Mouse (Mus musculus): ENCODE measurements at regions not wholly inside any gene's neighbourhood (a gene's known extent, or its start where the extent isn't known, plus 50 kb on each side); places are given as distances from the start of the nearest gene placed in this dataset.
A peak's percentile ranks its signal among the peaks of the same experiment; 100 is the strongest.
"Not testable (repeated sequence)": the region's sequence is repeated elsewhere in the genome, so short reads cannot be mapped to it uniquely, and the experiment has no call there.

DNA sequence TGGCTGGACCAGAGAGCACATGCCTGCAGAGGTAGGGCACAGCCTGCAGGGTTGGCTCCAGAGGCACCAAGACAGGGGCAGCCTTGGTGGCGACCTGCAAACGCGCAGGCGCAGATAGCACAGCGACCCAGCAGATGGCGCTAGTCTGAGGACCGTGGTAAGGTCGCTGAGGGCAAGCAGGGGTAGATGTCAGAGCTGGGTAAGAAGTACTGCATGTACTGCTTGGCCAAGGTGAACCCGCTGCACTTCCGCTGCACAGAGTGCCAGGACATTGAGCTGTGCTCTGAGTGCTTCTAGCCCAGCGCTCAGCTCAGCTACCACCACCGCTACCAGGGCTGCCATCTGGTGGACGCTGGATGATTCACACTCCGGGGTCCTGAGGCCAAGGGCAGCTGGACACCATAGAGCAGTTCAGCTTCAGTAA is 68.3 kb downstream of the Hsp90b1 start:
- intact Hi-C loops (cut with DNase I): loop anchor here (5.0 kb wide), 1 partner anchor 95 kb away; no protein-coding TSS in a partner anchor
- peak; percentile 64 to 68 for DNase-seq (ENCODE audit: low spot score in 2 of 2)

DNA sequence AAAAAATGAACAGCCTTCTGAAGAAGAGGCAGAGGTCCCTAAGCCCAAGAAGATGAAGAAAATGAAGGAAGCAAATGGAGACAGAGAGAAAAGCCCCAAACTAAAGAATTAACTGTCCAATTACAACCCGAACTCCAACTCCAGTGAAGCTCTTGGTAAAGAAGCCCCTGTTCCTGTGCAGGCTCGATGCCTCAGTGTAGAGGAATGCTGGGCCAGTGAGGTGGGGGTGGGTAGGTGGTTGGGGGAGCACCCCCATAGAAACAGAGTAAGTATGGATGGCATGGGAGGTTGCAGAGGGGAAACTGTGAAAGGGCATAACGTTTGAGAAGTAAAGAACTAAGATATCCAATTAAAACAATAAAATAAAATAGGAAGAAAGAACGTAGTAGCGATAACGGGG is 68.8 kb downstream of the Hsp90b1 start:
- intact Hi-C loops (cut with DNase I): loop anchor here (5.0 kb wide), 1 partner anchor 96 kb away; no protein-coding TSS in a partner anchor
- not testable (repeated sequence) for DNase-seq (ENCODE audit: low spot score in 2 of 2)

DNA sequence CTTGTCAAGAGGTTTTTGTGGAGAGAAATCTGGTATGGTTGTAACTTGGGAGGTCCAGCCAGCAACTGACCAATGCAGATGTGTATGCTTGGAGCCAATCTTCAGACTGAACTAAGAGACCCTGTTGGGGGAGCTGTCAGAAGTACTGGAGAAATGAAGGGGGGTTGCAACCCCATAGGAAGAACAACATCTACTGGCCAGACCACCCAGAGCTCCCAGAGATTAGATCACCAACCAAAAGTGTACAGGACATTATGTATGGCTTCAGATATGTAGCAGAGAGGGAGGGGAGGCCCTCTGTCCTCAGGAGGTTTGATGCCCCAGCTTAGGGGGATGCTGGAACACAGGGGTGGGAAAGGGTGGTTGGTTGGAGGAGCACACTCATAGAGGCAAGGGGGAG is 78.6 kb downstream of the Hsp90b1 start:
- intact Hi-C loops (cut with DNase I); DNase-seq (ENCODE audit: low spot score in 2 of 2): not testable (repeated sequence)

DNA sequence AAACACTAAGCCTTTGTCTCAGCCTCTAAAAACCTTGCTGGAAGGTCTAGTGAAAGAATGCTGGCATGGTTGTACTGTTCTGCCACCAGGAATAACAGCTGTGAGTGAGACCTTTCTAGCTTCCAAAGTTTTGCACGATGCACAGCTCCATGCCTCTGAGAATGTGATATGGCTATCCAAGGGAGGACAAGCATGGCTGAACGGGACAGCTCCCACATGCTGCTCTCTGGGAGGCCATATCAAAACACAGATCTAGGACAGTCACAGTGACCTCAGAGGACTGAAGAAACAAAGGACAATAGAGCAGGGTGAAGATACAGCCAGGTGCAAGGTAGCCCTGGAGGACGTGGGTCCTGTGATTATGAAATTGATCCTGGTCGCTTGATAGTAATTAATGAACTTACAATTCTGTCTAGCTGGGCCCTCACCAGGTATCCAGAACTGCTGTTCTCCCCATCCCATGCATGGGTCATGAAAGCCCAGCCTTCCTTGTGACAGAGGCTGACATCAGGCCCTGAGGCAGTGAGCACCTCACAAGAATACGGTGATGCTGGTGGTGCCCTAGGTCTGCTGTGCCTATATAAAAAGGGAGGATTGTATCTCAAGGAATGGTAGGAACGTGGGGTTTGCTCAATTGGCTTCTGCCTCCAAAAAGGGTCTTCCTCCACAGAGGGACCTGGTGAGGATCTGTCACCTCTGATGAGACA is 87.2 kb downstream of the Hsp90b1 start:
- intact Hi-C loops (cut with DNase I); DNase-seq (ENCODE audit: low spot score in 2 of 2): not testable (repeated sequence)

DNA sequence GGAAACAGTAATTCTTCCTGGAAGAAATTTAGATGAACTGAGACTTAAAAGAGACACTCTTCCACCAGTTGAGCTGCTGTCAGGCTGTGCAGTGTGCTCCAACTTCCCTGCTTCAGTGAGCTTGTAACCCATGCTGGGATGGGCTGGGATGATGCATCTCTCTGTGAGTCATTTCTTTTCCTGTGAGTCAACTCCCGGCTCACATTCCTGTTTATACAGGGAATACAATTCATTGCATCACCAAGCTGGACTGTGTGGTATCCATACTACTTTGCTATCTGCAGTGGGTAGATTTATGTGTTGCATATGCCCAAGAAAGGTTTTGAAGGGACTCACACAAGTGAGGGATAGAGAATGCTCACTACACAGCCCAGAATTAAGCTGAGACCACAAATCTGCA is 93.0 kb downstream of the Hsp90b1 start:
- intact Hi-C loops (cut with DNase I): not testable (repeated sequence)
- DNase-seq (ENCODE audit: low spot score in 2 of 2): peak in 1 of 2 experiments; percentile 38

DNA sequence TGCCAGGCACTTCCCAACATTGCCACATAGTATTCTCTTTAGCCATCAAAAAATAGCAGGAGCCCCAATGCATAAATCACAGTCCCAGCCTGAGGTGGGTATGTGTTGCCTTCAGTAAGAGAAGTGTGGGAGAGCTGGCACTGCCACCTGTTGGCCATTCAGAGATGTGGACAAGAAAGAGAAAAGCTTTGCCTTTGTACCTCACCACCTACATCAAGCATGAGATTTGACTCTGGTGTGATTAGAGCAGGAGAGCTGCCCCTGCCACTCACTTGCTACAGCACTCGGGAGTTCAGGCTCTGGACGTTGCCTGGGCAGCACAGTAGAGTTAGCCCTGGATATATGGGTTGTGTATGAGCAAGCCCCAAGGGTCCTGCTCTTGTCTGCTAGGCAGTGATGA is 95.3 kb downstream of the Hsp90b1 start:
- DNase-seq (ENCODE audit: low spot score in 2 of 2): peak in 1 of 2 experiments; percentile 3
- intact Hi-C loops (cut with DNase I): not testable (repeated sequence)

DNA sequence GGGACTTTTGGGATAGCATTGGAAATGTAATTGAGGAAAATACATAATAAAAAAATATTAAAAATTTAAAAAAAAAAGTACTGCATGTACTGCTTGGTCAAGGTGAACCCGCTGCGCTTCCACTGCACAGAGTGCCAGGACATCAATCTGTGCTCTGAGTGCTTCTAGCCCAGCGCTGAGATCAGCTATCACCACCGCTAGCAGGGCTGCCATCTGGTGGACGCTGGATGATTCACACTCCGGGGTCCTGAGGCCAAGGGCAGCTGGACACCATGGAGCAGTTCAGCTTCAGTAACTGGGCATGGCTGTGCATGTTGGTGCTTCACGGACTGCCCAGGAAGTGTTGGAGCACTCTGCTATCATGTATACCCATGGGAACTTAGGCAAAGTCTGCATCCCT is 102.1 kb upstream of the Syn3 start:
- DNase-seq (ENCODE audit: low spot score in 2 of 2); intact Hi-C loops (cut with DNase I): not testable (repeated sequence)

DNA sequence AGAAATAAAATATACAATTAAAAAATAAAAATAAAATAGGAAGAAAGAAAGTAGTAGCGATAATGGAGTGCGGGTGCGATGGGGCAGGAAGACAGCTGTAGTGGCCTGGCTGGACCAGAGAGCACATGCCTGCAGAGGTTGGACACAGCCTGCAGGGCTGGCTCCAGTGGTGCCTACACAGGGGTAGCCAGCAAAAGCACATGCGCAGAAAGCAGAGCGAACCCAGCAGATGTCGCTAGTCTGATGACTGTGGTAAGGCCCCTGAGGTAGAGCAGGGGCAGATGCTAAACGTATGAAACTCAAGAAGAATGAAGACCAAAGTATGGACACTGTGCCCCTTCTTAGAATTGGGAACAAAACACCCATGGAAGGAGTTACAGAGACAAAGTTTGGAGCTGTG is 101.3 kb upstream of the Syn3 start:
- DNase-seq (ENCODE audit: low spot score in 2 of 2); intact Hi-C loops (cut with DNase I): not testable (repeated sequence)

DNA sequence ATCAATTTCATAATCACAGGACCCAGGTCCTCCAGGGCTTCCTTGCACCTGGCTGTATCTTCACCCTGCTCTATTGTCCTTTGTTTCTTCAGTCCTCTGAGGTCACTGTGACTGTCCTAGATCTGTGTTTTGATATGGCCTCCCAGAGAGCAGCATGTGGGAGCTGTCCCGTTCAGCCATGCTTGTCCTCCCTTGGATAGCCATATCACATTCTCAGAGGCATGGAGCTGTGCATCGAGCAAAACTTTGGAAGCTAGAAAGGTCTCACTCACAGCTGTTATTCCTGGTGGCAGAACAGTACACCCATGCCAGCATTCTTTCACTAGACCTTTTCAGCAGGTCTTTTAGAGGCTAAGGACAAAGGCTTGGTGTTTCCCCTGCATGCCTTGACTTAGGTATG is 91.5 kb upstream of the Syn3 start:
- DNase-seq (ENCODE audit: low spot score in 2 of 2); intact Hi-C loops (cut with DNase I): not testable (repeated sequence)

DNA sequence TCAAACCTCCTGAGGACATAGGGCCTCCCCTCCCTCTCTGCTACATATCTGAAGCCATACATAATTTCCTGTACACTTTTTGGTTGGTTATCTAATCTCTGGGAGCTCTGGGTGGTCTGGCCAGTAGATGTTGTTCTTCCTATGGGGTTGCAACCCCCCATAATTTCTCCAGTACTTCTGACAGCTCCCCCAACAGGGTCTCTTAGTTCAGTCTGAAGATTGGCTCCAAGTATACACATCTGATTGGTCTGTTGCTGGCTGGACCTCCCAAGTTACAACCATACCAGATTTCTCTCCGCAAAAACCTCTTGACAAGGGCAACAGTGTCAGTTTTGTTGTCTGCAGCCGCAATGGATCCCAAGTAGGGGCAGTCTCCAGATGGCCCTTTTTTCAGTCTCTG is 68.2 kb upstream of the Syn3 start:
- intact Hi-C loops (cut with DNase I): not testable (repeated sequence)

DNA sequence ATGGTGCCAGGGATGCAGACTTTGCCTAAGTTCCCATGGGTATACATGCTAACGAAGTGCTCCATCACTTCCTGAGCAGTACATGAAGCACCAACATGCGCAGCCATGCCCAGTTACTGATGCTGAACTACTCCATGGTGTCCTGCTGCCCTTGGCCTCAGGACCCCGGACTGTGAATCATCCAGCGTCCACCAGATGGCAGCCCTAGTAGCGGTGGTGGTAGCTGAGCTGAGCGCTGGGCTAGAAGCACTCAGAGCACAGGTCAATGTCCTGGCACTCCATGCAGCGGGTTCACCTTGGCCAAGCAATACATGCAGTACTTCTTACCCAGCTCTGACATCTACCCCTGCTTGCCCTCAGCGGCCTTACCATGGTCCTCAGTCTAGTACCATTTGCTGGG is 57.1 kb upstream of the Syn3 start:
- intact Hi-C loops (cut with DNase I): no loop called here
- DNase-seq (ENCODE audit: low spot score in 2 of 2): no peak

More for the DNA sequence above, 68.2 kb upstream of the Syn3 start:
- not testable (repeated sequence) for DNase-seq (ENCODE audit: low spot score in 2 of 2)

Measured in left cerebral cortex, postnatal 25 days (tissue).